Mouse (Mus musculus) CD4-positive helper T cell, adult 2 months (primary cell): ENCODE data around the gene Krt12.
A peak's percentile ranks its signal among the peaks of the same experiment; 100 is the strongest.

Source experiments
- DNase-seq: peaks from one replicate; pipeline ENCODE4 v3.0.0-alpha.2; 2012; ENCODE audit warnings: low read depth, missing footprints, low spot score

Krt12 gene

GRCm38 (mm10) chr11:99422159-99422558 is at the start of gene Krt12:
Gene Krt12 (minus strand): TSS chr11:99422259.
- DNase-seq: no peak

DNA sequence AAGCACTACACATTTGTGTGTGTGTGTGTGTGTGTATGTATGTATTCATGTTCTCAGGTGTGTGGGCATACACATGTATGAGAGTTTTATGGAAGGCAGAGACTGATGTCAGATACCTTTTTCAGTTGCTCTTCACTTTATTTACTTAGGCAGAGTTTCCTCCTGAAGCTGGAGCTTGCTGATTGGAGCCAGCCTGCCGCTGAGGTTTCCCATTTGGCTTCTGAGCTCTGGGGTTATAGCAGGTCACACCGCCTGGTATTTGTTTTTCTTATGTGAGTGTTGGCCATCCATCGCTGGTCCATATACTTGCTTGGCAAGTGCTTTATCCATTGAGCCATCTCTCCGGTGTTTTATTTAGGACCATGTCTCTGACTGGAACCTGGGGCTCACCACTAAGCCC is 47.2 kb upstream of the Krt12 start:
- DNase-seq: no peak

- DNase-seq: no peak
Measured at GRCm38 (mm10) chr11:99468566-99468965, 46.5 kb upstream of the Krt12 start.

DNA sequence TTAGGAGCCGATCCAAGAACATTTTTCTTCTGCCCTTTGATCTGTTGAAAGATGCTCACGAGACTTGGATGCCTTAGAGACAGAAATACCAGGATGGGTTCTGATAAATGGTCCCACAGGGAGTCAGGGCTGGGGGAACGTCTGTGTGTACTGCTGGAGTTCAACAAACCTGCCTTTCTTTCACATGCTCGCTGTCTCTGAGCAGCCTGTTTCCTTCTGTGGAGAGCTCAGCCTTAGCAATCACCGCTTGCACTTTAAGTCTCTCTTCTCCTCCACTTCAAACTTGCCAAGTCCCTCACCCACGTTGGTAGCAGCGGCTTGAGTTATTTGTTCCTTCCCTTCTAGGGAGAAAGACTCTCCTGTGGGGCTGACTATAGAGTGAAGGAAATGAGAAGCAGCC is 44.3 kb upstream of the Krt12 start:
- DNase-seq: no peak

DNA sequence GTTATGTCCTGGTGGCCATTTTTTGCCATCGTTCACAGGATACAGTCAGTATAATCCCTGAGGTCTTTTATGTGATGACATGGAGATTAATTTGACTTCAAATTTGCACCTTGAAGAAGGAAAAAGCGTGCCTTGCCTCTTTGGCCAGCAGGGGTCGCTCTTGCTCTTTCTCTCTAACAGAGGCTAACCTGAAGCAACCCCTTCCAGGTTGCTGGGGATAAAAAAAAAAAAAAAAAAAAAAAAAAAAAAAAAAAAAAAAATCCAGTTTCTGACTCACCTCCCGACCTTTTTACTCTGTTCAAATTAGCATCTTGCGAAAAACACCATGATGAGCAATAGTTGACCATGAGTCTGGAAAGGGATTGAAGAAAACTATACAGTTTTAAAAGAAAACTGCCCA is 42.8 kb upstream of the Krt12 start:
- peak; percentile 61 for DNase-seq

DNA sequence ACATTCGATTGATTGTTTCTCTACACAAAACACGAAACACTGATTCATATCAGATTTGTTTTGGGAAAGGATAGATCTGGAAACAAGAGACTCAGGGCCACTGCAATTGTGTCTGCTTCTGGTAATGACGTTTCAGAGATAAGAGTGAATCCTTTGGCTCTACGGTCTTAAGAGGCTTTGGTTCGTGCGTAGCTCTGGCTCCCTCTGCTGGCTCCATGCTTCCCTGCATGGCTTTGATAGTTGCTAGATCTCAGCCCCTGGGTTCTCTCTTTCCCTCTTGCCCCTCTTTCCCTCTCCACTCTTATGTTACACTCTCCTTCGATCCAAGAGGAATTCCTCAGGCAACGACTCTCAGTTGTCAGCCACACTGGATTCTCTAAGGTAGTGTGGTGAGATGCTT is 41.1 kb upstream of the Krt12 start:
- DNase-seq: peak; percentile 59

GRCm38 (mm10) chr11:99461736-99462135 is 39.7 kb upstream of the Krt12 start:
- no peak for DNase-seq

DNA sequence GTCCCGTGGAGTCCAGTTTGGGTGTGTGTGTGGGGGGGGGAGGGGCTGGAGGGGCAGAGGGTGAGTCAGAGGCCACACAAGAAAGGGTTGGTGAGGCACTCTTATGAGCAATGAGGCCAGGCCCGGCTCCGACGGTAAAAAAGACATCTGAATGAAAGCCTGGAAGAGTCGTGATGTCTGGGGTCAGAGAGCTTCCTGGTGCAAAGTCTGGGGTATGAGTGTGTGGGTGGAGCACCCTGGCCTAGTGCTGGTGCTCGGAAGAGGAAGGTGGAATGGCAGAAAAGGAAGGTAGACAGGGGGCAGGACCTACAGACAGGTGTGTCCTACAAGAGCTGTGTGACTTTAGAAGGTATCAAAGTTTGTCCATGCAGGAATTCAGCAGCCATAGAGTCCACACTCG is 36.8 kb upstream of the Krt12 start:
- DNase-seq: no peak

GRCm38 (mm10) chr11:99454759-99455158 is 32.7 kb upstream of the Krt12 start:
- no peak for DNase-seq

- no peak for DNase-seq
Measured at GRCm38 (mm10) chr11:99454044-99454443, 32.0 kb upstream of the Krt12 start.

DNA sequence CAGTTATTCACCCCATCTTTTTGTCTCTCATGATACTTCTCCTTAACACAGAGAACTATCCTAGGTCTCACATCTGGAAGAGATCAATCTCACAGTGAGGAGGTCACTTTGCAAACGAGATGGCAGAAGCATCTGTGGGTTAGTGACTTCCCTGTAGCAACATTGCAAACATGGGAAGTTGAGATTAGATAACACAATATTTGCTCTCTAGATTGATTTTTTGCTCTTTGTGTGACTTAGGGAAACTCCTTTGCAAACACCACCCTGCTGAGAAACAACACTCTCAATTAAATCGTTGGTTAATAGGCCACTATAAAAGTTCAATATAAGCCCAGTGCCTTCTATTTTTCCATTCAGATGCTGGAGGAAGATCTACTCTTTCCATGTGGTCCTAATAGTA is 26.7 kb upstream of the Krt12 start:
- no peak for DNase-seq

DNA sequence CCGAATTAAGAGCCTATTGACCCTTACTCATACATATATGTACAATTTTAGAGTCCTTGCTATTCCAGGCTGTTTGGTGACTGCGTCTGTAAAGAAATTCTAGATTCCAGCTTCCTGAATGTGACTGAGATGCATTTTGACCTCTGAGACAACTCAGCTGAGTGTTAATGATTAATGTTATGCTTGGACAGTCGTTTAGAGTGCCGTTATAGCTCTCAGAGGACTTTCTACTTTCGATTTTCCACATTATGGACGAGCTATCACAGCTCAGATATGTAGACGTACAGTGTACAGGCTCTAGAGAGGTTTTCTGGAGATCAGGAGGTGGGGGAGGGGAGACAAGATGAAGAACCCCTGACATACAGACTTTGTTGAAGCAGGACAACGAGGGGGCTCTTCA is 19.2 kb upstream of the Krt12 start:
- no peak for DNase-seq

GRCm38 (mm10) chr11:99439465-99439864 is 17.4 kb upstream of the Krt12 start:
- no peak for DNase-seq

DNA sequence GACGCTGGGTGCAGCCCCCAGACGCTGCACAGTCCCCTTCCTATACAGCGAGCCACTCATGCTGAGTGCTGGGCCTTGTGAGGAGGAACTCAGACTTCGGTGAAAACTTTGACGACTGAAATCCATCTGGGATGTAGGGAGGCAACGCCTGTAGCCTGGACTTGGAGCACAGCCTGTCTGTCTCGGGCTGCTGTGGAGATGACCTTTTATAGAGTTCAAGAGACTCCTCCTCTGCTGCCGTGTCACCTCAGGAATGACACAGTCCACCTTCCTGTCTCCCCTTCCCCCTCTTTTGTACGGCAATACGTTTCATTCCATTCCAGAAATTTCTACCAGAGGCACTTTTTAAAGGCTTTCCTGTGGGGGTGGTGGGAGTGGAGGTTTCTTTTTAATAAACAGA is 15.9 kb upstream of the Krt12 start, which contains the start of gene Krt20:
TSS of gene Krt20 (minus strand) at position 179 of the 400 bp plus-strand sequence.
- no peak for DNase-seq

DNA sequence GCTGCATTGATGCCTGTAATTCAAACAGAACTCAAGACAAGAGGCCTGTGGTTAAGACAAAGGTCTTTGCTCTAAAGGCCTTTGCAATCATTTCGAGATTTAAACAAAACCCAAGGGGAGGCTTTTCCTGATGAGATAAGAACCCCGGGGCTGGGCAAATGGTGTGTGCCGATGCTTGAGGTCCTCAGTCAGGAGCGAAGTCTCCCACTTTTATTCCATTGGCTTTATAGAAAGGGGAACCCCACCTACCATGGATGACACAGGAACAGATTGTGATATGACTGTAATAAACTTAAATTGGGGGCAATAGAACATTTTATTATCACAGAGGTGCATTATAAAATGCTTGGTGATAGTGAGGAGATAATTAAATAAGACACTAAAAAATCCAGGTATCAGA is 14.6 kb upstream of the Krt12 start:
- DNase-seq: no peak

GRCm38 (mm10) chr11:99430670-99431069 is 8.6 kb upstream of the Krt12 start:
- no peak for DNase-seq

DNA sequence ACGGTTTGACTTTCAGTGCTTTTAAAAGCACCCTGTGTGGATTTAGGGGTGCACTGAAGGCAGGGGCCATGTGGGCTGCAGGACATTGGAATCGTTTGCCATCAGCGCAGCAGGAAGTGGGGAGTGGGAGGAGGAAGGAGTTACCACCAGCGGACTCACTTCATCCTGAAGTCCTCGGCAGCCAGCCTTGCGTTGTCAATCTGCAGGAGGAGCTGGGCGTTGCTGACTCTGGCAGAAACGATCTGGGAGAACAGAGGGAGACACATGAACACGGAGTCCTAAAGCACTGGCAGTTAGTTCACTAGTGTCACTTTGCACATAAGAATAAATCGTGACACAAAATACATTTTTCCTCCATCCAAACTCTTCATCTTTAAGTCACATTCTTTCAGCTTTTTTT is 1.5 kb downstream of the Krt12 start:
- no peak for DNase-seq

GRCm38 (mm10) chr11:99417819-99418218 is 4.2 kb downstream of the Krt12 start:
- no peak for DNase-seq

- no peak for DNase-seq
Measured at GRCm38 (mm10) chr11:99416902-99417301, 5.2 kb downstream of the Krt12 start.

- DNase-seq: no peak
Measured at GRCm38 (mm10) chr11:99414463-99415147, 7.5 kb downstream of the Krt12 start.

DNA sequence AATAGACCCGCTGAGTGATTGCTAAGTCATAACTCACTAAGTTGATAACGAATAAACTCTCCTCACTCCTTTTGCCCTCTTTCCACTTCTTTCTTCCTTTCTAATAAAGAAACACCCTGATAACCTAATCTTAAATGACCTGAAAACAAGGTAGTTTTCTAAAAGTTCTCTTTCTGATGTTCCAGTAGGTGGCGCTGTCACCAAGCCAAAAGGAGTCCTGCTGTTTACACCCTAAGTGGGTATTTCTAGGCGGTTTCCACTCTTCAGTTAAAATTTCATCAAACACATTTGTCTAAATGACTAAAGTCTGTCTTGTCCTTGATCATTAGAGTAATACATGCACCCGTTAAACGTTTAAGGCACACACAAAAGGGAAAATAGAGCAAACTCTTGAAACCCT is 8.8 kb downstream of the Krt12 start:
- DNase-seq: peak; percentile 17

DNA sequence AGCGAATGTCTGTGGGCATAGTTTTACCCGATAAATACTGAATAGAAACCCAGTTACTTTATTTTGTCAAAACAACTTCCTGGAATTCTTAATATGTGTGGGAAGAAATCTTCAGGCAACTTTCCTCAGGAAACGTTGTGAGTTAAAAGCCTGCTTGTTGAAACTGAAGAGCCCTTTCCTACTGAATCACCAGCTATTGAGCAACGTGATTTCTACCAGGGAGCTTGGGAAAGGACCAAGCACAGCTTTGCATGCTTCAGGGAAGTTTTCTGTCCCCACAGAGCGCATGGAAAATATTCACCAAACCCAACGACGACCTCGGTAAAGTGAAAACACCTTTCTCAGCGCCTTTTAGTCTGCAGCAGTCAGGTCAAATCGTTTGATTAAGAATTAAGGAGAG is 15.9 kb downstream of the Krt12 start:
- DNase-seq: no peak

GRCm38 (mm10) chr11:99399956-99400549 is 22.0 kb downstream of the Krt12 start:
- no peak for DNase-seq

DNA sequence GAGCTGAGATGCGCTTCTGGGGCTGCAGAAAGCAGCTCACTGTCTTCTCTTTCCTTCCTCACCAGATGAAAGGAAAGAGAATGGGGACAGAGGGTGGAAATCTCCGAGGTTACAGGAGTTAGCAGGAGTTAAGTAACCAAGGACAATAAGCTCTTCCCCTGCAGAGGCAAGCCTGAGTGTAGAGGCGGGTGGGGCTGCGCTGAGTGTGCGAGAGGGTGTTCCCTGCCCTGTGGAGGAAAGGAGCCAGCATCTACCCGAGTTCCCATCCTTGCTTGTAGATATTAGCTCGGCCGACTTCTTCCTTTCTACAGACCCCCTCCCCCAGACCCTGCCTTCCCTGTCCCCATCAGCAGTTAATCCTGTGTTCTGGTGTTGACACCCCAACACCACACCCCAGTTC is 23.2 kb downstream of the Krt12 start:
- DNase-seq: no peak
